Mouse (Mus musculus): ENCODE data around the gene Dlg2.

Dlg2 gene

GRCm38 (mm10) chr7:92288814-92289213 is 1812.3 kb downstream of the Dlg2 start:
- DNase-seq (ENCODE audit: low spot score) = no peak

- DNase-seq (ENCODE audit: low spot score) = no peak
These were observed 1816.5 kb downstream of the Dlg2 start for GRCm38 (mm10) chr7:92292918-92293518.

- no peak for DNase-seq (ENCODE audit: low spot score)
These were observed 1824.6 kb downstream of the Dlg2 start for GRCm38 (mm10) chr7:92301046-92301445.

- peak; percentile 18 for DNase-seq (ENCODE audit: low spot score)
These were observed 1831.2 kb downstream of the Dlg2 start for GRCm38 (mm10) chr7:92307634-92308033.

GRCm38 (mm10) chr7:92308168-92308567 is 1831.7 kb downstream of the Dlg2 start:
- DNase-seq (ENCODE audit: low spot score) = no peak

GRCm38 (mm10) chr7:92316389-92316788 is 1839.9 kb downstream of the Dlg2 start:
- DNase-seq (ENCODE audit: low spot score) = no peak

DNA sequence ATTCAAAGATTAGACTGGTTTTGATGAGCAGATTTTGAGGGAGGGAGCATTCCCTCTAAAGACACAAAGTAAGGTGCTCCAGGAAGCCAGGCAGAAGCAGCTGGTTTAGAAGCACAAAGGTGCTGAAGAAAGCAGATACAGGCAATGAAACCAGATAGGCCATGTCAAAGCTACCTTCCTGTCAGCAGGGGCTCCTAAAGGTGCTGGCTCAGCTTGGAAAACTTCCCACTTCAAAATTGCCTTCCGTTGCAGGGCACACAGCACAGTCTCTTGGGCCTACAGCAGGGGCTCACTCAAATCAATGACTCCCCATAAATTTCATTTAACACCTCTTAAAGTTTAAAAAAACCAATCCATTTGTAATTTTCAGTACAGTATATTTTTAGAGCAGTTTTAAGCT is 1843.0 kb downstream of the Dlg2 start:
- DNase-seq (ENCODE audit: low spot score) = no peak

- no peak for DNase-seq (ENCODE audit: low spot score)
These were observed 1843.7 kb downstream of the Dlg2 start for GRCm38 (mm10) chr7:92320181-92320580.

GRCm38 (mm10) chr7:92321786-92322185 is 1845.3 kb downstream of the Dlg2 start:
- no peak for DNase-seq (ENCODE audit: low spot score)

- no peak for DNase-seq (ENCODE audit: low spot score)
These were observed 1846.0 kb downstream of the Dlg2 start for GRCm38 (mm10) chr7:92322342-92323069.

DNA sequence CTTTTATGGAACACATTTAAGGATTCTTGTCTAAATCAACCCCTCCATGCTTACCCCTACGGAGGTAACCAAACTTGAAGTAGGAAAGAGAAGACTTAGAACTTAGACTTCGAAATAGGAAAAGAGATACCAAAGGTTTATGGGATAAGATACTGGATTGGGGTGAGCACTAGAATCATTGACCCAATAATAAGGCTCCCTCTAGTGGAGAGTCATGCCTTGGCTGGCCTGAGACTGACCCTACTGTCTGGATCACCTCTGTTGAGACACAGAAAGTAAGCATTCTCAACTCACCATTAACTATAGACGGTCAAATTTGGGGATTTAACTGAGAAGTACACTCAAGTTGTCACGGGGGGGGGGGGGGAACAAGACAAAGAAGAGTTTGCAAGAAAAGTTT is 1847.2 kb downstream of the Dlg2 start:
- peak; percentile 67 for DNase-seq (ENCODE audit: low spot score)

DNA sequence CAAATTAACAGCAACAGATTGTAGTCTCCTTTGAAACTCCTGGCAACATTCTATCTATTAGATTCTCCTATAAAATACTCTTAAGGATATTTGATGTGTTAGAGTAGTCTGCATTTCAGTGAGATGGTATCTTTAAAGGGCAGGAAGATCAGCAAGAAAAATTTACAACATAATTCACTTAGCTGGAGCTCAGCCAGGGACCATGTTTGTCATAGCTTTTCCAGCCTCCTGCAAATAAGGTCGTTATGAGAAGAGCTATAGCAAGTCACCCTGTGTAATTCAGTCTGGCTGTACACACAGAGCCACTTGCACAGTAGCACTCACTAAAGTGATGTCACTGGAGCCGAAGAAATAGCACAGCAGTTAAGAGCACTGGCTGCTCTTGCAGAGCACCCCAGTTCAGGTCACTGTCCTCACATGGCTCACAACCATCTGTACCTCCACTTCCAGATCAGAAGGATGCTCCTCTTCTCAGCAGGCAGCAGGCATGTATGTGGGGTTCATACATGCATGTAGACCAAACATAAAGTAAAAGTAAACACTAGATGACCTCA is 1850.9 kb downstream of the Dlg2 start:
- no peak for DNase-seq (ENCODE audit: low spot score)

DNA sequence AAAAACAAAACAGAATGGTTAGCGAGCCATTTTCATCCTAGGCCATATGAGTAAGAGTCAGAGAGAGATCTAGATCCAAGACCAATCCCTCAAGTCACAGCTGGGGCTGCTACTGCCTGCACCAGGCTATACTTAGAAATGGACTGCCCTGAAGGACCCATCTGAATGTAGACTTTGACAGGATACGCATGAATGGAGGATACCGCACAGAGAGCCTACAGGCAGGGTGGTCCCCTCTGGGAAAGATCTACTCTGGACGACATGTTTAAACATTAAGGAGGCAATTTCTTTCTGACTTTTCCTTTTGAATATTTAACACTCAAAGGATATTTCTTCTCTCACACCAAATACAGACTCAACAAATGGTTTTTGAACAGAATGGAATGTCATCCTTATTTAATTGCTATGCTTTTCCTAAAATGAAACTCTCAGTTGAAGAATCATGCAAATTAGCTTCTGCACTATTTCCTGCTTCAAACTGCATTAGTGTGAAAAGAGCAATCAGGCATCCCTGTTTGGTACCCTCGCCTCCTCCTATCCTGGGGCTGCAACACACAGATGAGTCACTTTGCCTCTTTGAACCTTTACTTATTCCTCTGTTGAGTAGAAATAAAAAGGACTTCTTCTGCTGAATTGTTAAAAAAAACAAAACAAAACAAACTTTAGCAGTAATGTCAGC is 1856.9 kb downstream of the Dlg2 start:
- no peak for DNase-seq (ENCODE audit: low spot score)

GRCm38 (mm10) chr7:92356542-92356941 is 1880.1 kb downstream of the Dlg2 start:
- no peak for DNase-seq (ENCODE audit: low spot score)

DNA sequence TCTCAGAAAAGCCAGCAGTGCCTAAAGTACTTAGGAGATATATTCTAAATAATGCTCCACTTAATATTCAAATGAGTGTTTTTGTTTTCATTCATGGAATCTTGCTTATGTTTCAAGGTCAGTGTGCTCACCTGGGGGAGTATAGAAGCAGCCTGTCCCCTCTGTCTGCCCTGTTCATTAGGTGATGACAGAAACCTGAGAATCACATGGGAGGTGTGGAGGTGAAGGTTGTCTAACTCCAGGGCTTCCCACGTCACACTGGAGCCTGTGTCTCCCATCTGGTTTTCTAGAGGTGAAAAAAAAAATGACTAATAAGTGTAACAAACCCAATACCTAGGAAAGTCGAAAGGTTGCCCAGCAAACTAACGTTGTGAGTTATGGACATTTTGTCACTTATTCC is 1886.9 kb downstream of the Dlg2 start:
- DNase-seq (ENCODE audit: low spot score) = no peak

DNA sequence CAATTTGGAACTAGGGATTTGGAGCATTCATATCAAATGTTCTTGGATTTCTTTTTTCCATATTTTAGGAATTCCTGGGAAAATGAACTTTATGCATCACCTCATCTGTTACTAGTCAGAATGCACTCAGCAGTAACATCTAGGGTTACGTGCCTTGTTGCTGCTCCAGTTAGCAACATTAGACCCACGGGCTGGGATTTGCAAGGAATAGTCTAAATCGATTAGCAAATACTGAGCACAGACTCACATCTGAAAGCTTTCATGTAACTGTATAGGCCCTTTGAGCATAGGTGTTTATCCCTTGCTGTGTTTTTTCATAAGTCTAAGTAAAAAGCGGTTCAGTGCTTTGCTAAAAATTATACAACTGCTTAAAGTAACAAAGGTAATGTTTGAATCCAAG is 1887.3 kb downstream of the Dlg2 start:
- no peak for DNase-seq (ENCODE audit: low spot score)

- no peak for DNase-seq (ENCODE audit: low spot score)
These were observed 1890.6 kb downstream of the Dlg2 start for GRCm38 (mm10) chr7:92367111-92367510.

GRCm38 (mm10) chr7:92370521-92370920 is 1894.0 kb downstream of the Dlg2 start:
- no peak for DNase-seq (ENCODE audit: low spot score)

GRCm38 (mm10) chr7:92371638-92372037 is 1895.2 kb downstream of the Dlg2 start:
- DNase-seq (ENCODE audit: low spot score) = no peak

GRCm38 (mm10) chr7:92373863-92374357 is 1897.4 kb downstream of the Dlg2 start:
- DNase-seq (ENCODE audit: low spot score) = no peak

DNA sequence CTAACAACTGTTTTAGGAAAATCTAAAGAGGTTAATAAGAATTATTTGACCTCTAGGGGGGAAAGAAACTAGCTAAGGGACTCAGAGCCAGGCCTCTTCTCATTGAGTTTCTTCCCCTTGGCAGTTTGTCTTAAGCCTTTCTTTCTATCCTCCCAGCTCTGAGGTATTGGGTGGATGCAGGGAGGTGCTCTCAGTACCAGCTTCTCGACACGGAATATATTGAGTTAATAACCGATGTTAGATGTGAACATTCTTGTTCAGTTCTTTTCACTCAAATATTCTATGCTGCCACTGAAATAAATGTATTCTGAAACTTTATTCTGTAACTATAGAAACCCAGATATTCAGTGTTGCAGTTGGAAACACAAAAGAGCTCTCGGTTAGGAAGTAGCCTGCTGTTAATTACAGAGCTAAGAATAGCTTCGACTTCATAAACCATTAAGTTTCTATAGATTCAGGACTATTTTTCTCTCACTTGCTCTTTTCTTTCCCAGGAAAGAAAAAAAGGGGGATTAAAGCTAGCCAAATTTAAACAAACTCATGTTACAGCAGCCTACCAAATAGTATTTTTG is 1907.5 kb downstream of the Dlg2 start:
- no peak for DNase-seq (ENCODE audit: low spot score)

DNA sequence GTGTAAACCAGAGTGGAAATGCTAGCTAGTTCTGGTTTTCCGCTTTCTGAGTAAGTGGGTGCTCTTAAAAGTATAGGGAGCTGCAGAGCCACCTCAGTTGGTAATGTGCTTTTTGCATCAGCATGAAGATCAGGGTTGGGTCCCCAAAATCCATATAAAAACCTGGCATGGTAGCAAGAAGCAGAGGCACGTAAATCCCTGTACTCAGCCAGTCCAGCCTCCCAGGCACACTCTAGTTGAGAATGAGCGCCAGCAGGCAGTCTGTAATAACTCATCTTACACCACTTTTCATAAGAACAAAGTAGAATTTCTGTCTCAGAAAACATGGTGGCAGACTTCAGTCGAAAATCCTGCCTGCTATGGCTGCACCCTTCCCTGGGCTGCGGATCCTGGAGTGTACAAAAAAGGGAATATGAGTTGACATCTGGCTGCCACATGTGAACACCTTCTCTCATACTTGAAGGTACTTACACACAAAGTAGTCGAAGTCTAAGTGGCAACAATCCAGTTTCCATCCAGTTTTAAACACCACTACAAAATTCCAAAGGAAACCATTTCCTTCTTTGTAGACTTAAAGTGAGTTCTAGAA is 1915.7 kb downstream of the Dlg2 start:
- DNase-seq (ENCODE audit: low spot score) = peak; percentile 23

Measured in embryo, embryonic 10 days (tissue).